Mouse (Mus musculus) lung, adult 2 months (tissue): ENCODE results near the gene Prkg1.

Experiments used
- CTCF ChIP-seq: fragments of 200-500 bp; IDR thresholded peaks from 2 replicates; pipeline ENCODE4 v1.5.1; 2011; ENCODE audit warnings: mild to moderate bottlenecking, low read length, control low read depth; ENCODE audit not compliant: insufficient read depth
- POLR2A ChIP-seq: fragments of 200-500 bp; IDR thresholded peaks from 2 replicates; pipeline ENCODE4 v1.6.1; 2011; ENCODE audit warnings: low read depth, mild to moderate bottlenecking, control low read depth, low read length, borderline replicate concordance; ENCODE audit errors: extremely low read depth

DNA sequence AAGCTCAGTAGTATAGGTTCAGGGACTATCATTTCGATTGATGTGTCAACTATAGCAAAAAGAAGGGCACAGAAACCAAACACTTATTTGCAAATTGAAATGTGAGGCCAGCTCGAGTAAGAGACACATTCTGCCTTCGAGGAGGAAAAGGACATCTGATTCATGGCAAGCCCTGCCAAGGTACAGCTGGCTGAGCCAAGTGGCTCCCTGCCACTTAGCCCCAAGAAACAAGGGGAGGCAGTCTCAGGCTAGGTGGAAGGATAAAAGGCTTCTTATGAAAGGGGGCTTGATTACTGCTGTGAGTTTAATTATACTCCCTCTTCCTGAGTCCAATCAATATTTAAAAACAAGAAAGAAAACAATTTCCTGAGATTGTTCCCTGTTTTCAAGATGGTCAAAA, 403.7 kb downstream of the Prkg1 start:
- TF ChIP-seq POLR2A (no peak), CTCF (no peak)
